Mouse (Mus musculus): Measurements from ENCODE around the gene Flg.

- no peak for TF ChIP-seq CTCF (conservative IDR thresholded peaks at IDR 0.05; ENCODE audit: low read length)
- TF ChIP-seq NANOG (IDR thresholded peaks at IDR 0.05; ENCODE audit: borderline replicate concordance, low read length) = no peak
Measured at GRCm38 (mm10) chr3:93273223-93273622, at the start of gene Flg.
